Mouse (Mus musculus): Measurements from ENCODE around the gene Lman1l. TPM values are rescaled to one million over a fixed set of nuclear protein-coding genes. Genes with fewer than 3 reads are reported as not detected.

Gene Lman1l
- total RNA-seq, 2 experiments from 2014 or later, result not detected

GRCm38 (mm10) chr9:57557215-57557614 is 63.4 kb downstream of the Lman1l start:
- ATAC-seq (replicated peaks; ENCODE audit: low FRiP score, low TSS enrichment, poor library complexity, severe bottlenecking), result no peak

Other genes with a start within 250 kb of the Lman1l start
- 22.1 and 34.8 TPM in 2 replicates for gene Ppcdc, start 180.7 kb downstream of the Lman1l start, total RNA-seq (2014; fragmentation: Nextera tagmentation)
- gene Ppcdc, start 180.7 kb downstream of the Lman1l start, total RNA-seq (2017), result 10.5 and 13.9 TPM in 2 replicates
- gene Scamp5, start 152.7 kb downstream of the Lman1l start, total RNA-seq (2014; fragmentation: Nextera tagmentation), result not detected in 2 replicates
- not detected in 2 replicates for gene Scamp5, start 152.7 kb downstream of the Lman1l start, total RNA-seq (2017)
- not detected in 2 replicates for gene Rpp25, start 116.7 kb downstream of the Lman1l start, total RNA-seq (2014; fragmentation: Nextera tagmentation)
- not detected in 2 replicates for gene Rpp25, start 116.7 kb downstream of the Lman1l start, total RNA-seq (2017)
- 479 and 484 TPM in 2 replicates for gene Cox5a, start 99.5 kb downstream of the Lman1l start, total RNA-seq (2014; fragmentation: Nextera tagmentation)
- gene Cox5a, start 99.5 kb downstream of the Lman1l start, total RNA-seq (2017), result 60.4 and 80.0 TPM in 2 replicates
- 12.1 and 12.7 TPM in 2 replicates for gene Fam219b, start 83.2 kb downstream of the Lman1l start, total RNA-seq (2014; fragmentation: Nextera tagmentation)
- 9.2 and 10.0 TPM in 2 replicates for gene Fam219b, start 83.2 kb downstream of the Lman1l start, total RNA-seq (2017)
- gene Mpi, start 68.0 kb downstream of the Lman1l start, total RNA-seq (2014; fragmentation: Nextera tagmentation), result 13.5 and 16.6 TPM in 2 replicates
- gene Mpi, start 68.0 kb downstream of the Lman1l start, total RNA-seq (2017), result 6.6 and 6.7 TPM in 2 replicates
- 21.5 and 45.2 TPM in 2 replicates for gene Scamp2, start 59.8 kb downstream of the Lman1l start, total RNA-seq (2014; fragmentation: Nextera tagmentation)
- gene Scamp2, start 59.8 kb downstream of the Lman1l start, total RNA-seq (2017), result 10.1 and 22.2 TPM in 2 replicates
- 8.7 and 16.7 TPM in 2 replicates for gene Ulk3, start 31.3 kb downstream of the Lman1l start, total RNA-seq (2014; fragmentation: Nextera tagmentation)
- gene Ulk3, start 31.3 kb downstream of the Lman1l start, total RNA-seq (2017), result 2.6 and 3.8 TPM in 2 replicates
- gene Cplx3, start 14.5 kb downstream of the Lman1l start, total RNA-seq (2014; fragmentation: Nextera tagmentation), result not detected in 2 replicates
- not detected in 2 replicates for gene Cplx3, start 14.5 kb downstream of the Lman1l start, total RNA-seq (2017)
- 151 and 213 TPM in 2 replicates for gene Csk, start 32.9 kb upstream of the Lman1l start, total RNA-seq (2014; fragmentation: Nextera tagmentation)
- 158 and 213 TPM in 2 replicates for gene Csk, start 32.9 kb upstream of the Lman1l start, total RNA-seq (2017)
- gene Cyp1a2, start 62.9 kb upstream of the Lman1l start, total RNA-seq (2014; fragmentation: Nextera tagmentation), result not detected in 2 replicates
- not detected in 2 replicates for gene Cyp1a2, start 62.9 kb upstream of the Lman1l start, total RNA-seq (2017)
- gene Cyp1a1, start 67.2 kb upstream of the Lman1l start, total RNA-seq (2014; fragmentation: Nextera tagmentation), result 0.52 and 1.7 TPM in 2 replicates
- gene Cyp1a1, start 67.2 kb upstream of the Lman1l start, total RNA-seq (2017), result 1.3 TPM in 1 of 2 replicates, not detected in the other
- gene Edc3, start 87.8 kb upstream of the Lman1l start, total RNA-seq (2014; fragmentation: Nextera tagmentation), result 14.2 and 25.0 TPM in 2 replicates
- 4.8 and 6.0 TPM in 2 replicates for gene Edc3, start 87.8 kb upstream of the Lman1l start, total RNA-seq (2017)
- gene Clk3, start 145.1 kb upstream of the Lman1l start, total RNA-seq (2014; fragmentation: Nextera tagmentation), result 58.1 and 73.0 TPM in 2 replicates
- 24.7 and 36.4 TPM in 2 replicates for gene Clk3, start 145.1 kb upstream of the Lman1l start, total RNA-seq (2017)
- gene Arid3b, start 216.0 kb upstream of the Lman1l start, total RNA-seq (2014; fragmentation: Nextera tagmentation), result 2.3 and 3.4 TPM in 2 replicates
- 1.5 and 3.2 TPM in 2 replicates for gene Arid3b, start 216.0 kb upstream of the Lman1l start, total RNA-seq (2017)

Data from megakaryocyte-erythroid progenitor cell, adult 5-6 weeks (primary cell).